Mouse (Mus musculus) adipocyte (in vitro differentiated cells): ENCODE data around the gene Rbm44.
A peak's percentile ranks its signal among the peaks of the same experiment; 100 is the strongest.

Experiments
- DNase-seq: peaks from one replicate; pipeline ENCODE4 v3.0.0-alpha.2; 2016; ENCODE audit warnings: low spot score

The Rbm44 gene

GRCm38 (mm10) chr1:91179533-91180173 lies 34.8 kb downstream of the Rbm44 start, which contains the start of gene Ramp1:
Gene Ramp1 (plus strand): TSS chr1:91179822.
- DNase-seq: no peak

GRCm38 (mm10) chr1:91180174-91180565 lies 35.3 kb downstream of the Rbm44 start:
- no peak for DNase-seq

- no peak for DNase-seq
Measured at GRCm38 (mm10) chr1:91180723-91181122, 35.8 kb downstream of the Rbm44 start.

GRCm38 (mm10) chr1:91181261-91181660 lies 36.4 kb downstream of the Rbm44 start:
- DNase-seq: no peak

GRCm38 (mm10) chr1:91181784-91182450 lies 37.0 kb downstream of the Rbm44 start:
- no peak for DNase-seq

- no peak for DNase-seq
Measured at GRCm38 (mm10) chr1:91183305-91183704, 38.4 kb downstream of the Rbm44 start.

GRCm38 (mm10) chr1:91186677-91187076 lies 41.8 kb downstream of the Rbm44 start:
- no peak for DNase-seq

GRCm38 (mm10) chr1:91187315-91187714 lies 42.4 kb downstream of the Rbm44 start:
- no peak for DNase-seq

- no peak for DNase-seq
Measured at GRCm38 (mm10) chr1:91187786-91188640, 43.1 kb downstream of the Rbm44 start.

GRCm38 (mm10) chr1:91188851-91189460 lies 44.1 kb downstream of the Rbm44 start:
- no peak for DNase-seq

- DNase-seq: no peak
Measured at GRCm38 (mm10) chr1:91192184-91192583, 47.3 kb downstream of the Rbm44 start.

GRCm38 (mm10) chr1:91193242-91193641 lies 48.4 kb downstream of the Rbm44 start:
- no peak for DNase-seq

GRCm38 (mm10) chr1:91193680-91194079 lies 48.8 kb downstream of the Rbm44 start:
- DNase-seq: no peak

GRCm38 (mm10) chr1:91199793-91200192 lies 54.9 kb downstream of the Rbm44 start:
- no peak for DNase-seq

- DNase-seq: no peak
Measured at GRCm38 (mm10) chr1:91201122-91201521, 56.2 kb downstream of the Rbm44 start.

- no peak for DNase-seq
Measured at GRCm38 (mm10) chr1:91204221-91204765, 59.4 kb downstream of the Rbm44 start.

GRCm38 (mm10) chr1:91205651-91206050 lies 60.8 kb downstream of the Rbm44 start:
- no peak for DNase-seq

- no peak for DNase-seq
Measured at GRCm38 (mm10) chr1:91206336-91206735, 61.4 kb downstream of the Rbm44 start.

GRCm38 (mm10) chr1:91206873-91207272 lies 62.0 kb downstream of the Rbm44 start:
- no peak for DNase-seq

- DNase-seq: peak; percentile 41
Measured at GRCm38 (mm10) chr1:91207334-91208074, 62.6 kb downstream of the Rbm44 start.

- no peak for DNase-seq
Measured at GRCm38 (mm10) chr1:91209343-91209742, 64.5 kb downstream of the Rbm44 start.
